Mouse (Mus musculus) forebrain, embryonic 13.5 days (tissue): ENCODE data around the gene Dscam. TPM values are rescaled to one million over a fixed set of nuclear protein-coding genes. Genes with fewer than 3 reads are reported as not detected.
A peak's percentile ranks its signal among the peaks of the same experiment; 100 is the strongest.

Experiments used
- ATAC-seq: fragments of 200-750 bp; cut with Nextera tagmentation; 2 replicates; pipeline ENCODE4 v1.8.0; 2017
- H3K27ac ChIP-seq: fragments of 300-500 bp; sonication (generic); 2 replicates; pipeline ENCODE4 v1.5.1; 2015; ENCODE audit warnings: inconsistent platforms, mild to moderate bottlenecking, moderate library complexity
- H3K27me3 ChIP-seq: fragments of 300-500 bp; sonication (generic); 2 replicates; pipeline ENCODE4 v1.6.1; 2015; ENCODE audit warnings: mild to moderate bottlenecking, inconsistent platforms
- H3K36me3 ChIP-seq: fragments of 300-500 bp; sonication (generic); 2 replicates; pipeline ENCODE4 v1.6.1; 2015; ENCODE audit warnings: mild to moderate bottlenecking, inconsistent platforms; ENCODE audit not compliant: poor library complexity, severe bottlenecking
- H3K4me1 ChIP-seq: fragments of 300-500 bp; sonication (generic); 2 replicates; pipeline ENCODE4 v1.6.1; 2015; ENCODE audit warnings: inconsistent platforms
- H3K4me2 ChIP-seq: fragments of 300-500 bp; sonication (generic); 2 replicates; pipeline ENCODE4 v1.6.1; 2015; ENCODE audit warnings: inconsistent platforms, mild to moderate bottlenecking, moderate library complexity
- H3K4me3 ChIP-seq: fragments of 300-500 bp; sonication (generic); 2 replicates; pipeline ENCODE4 v1.5.1; 2015; ENCODE audit warnings: mild to moderate bottlenecking, inconsistent platforms
- H3K9ac ChIP-seq: fragments of 300-500 bp; sonication (generic); 2 replicates; pipeline ENCODE4 v1.6.1; 2015; ENCODE audit warnings: mild to moderate bottlenecking, inconsistent platforms
- H3K9me3 ChIP-seq: fragments of 300-500 bp; sonication (generic); replicated peaks from 2 replicates; pipeline ENCODE4 v1.6.1; 2016; ENCODE audit warnings: inconsistent platforms
- WGBS: fragments of 180-500 bp; shearing (Covaris S2); methylation state at CpG from one replicate; pipeline ENCODE4 v1.1.7; 2015; 5-methylcytosine and 5-hydroxymethylcytosine counted together
- polyA plus RNA-seq: library from polyadenylated mRNA; unstranded; fragments of >200 nt; fragmentation: Nextera tagmentation; extraction: Ambion mirVana; gene quantifications from 2 replicates; pipeline ENCODE4 v1.2.1, GENCODE M21; 2015

The Dscam gene
- polyA plus RNA-seq, 1 experiment from 2014 or later, result 3.5 TPM

DNA sequence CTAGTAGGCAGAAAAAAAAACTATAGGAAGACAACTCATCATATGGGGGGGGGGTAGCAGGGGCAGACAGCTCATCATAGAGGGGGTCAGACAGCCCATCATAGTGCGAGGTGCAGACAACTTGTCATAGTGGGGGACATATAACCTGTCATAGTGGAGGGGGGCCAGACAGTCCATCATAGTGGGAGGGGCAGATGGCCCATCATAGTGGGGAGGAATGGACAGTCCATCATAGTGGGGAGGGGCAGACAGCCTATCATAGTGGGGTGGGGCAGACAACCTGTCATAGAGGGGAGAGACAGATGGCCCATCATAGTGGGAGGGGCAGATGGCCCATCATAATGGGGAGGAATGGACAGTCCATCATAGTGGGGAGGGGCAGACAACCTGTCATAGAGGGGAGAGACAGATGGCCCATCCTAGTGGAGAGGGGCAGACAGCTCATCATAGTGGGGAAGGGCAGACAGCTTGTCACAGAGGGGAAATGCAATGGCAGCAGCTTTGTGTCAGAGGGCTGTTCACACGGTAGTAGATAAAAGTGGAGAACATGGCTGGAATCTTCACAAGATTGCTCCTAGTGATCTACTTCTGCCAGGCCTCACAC, 447.4 kb downstream of the Dscam start:
- Histone ChIP-seq H3K27ac (no peak overlapping the region), H3K4me2 (no peak overlapping the region), H3K36me3 (no peaks in the 10 kb centered on the region), H3K4me1 (peaks cover 24% of the 10 kb centered on the region), H3K27me3 (peaks cover 8% of the 10 kb centered on the region; the same call in 1 of the 2 replicates), H3K4me3 (no peak overlapping the region), H3K9ac (no peak overlapping the region), H3K9me3 (no peaks in the 10 kb centered on the region)
- ATAC-seq, result 0 out of 2 replicates have a peak, but pooled peaks have one; percentile 13
- WGBS, result 87% methylated on average over 2 of the region's 2 CpGs

DNA sequence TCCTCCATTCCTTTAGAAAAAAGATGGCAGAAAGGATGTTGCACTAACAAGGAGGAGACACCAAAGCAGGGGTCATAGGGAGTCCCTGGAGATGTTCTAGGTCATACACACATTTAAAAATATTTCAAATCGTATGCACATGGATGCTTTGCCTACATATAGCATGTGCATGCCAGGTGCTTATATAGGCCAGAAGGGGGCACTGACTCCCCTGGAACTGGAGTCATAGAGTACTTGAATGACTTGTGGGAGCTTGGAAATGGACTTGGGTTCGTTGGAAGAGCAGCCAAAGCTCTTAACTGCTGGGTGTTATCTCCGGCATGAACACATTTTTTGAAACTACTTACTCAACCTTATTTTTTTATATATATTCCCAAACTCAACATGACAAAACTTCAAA, 448.4 kb downstream of the Dscam start:
- H3K27me3 ChIP-seq, result peaks cover 5% of the 10 kb centered on the region; the same call in 1 of the 2 replicates
- H3K27ac ChIP-seq, result no peak overlapping the region
- no peak overlapping the region for H3K4me3 ChIP-seq
- peaks cover 23% of the 10 kb centered on the region for H3K4me1 ChIP-seq
- no peaks in the 10 kb centered on the region for H3K36me3 ChIP-seq
- WGBS, result 72% methylated on average over 3 of the region's 3 CpGs
- no peak overlapping the region for H3K4me2 ChIP-seq
- no peaks in the 10 kb centered on the region for H3K9me3 ChIP-seq
- H3K9ac ChIP-seq, result no peak overlapping the region
- ATAC-seq, result no peak

- Histone ChIP-seq H3K4me2 (no peak overlapping the region), H3K9me3 (no peaks in the 10 kb centered on the region), H3K36me3 (no peaks in the 10 kb centered on the region), H3K4me3 (no peak overlapping the region), H3K4me1 (peaks cover 23% of the 10 kb centered on the region), H3K27me3 (no peaks in the 10 kb centered on the region; the same call in 1 of the 2 replicates), H3K9ac (no peak overlapping the region), H3K27ac (no peak overlapping the region)
- no peak for ATAC-seq
- 67% methylated on average over 9 of the region's 9 CpGs for WGBS
Measured at GRCm38 (mm10) chr16:96721241-96721640, 449.3 kb downstream of the Dscam start.

DNA sequence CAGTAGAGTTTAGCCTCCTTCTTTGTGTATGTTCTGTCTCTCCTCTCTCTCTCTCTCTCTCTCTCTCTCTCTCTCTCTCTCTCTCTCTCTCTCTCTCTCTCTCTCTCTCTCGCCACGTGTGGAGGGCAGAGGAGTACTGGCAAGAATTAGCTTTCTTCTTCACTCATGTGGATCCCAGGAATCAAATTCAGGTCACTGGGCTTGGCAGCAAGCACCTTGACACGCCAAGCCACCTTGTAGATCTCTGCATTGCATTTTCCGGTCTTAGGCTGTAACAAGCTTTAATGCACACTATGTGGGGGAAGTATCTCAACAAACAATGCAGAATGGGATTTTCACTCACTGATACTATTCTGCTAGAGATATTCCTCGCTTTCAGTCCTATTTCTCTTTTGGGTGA, 449.9 kb downstream of the Dscam start:
- H3K27me3 ChIP-seq, result no peaks in the 10 kb centered on the region; the same call in 1 of the 2 replicates
- H3K4me1 ChIP-seq, result peaks cover 21% of the 10 kb centered on the region
- no peak overlapping the region for H3K27ac ChIP-seq

GRCm38 (mm10) chr16:96718221-96718620, 452.3 kb downstream of the Dscam start:
- H3K9me3 ChIP-seq, result no peaks in the 10 kb centered on the region
- H3K4me1 ChIP-seq, result peaks cover 6% of the 10 kb centered on the region; the same call in 1 of the 2 replicates
- no peak overlapping the region for H3K4me3 ChIP-seq
- H3K36me3 ChIP-seq, result no peaks in the 10 kb centered on the region
- ATAC-seq, result no peak
- no peak overlapping the region for H3K4me2 ChIP-seq
- H3K27ac ChIP-seq, result no peak overlapping the region
- no peak overlapping the region for H3K9ac ChIP-seq
- 3% methylated on average over 2 of the region's 2 CpGs for WGBS
- no peaks in the 10 kb centered on the region; the same call in 1 of the 2 replicates for H3K27me3 ChIP-seq

More for the DNA sequence above, 449.9 kb downstream of the Dscam start:
- Histone ChIP-seq H3K4me3 (no peak overlapping the region), H3K9ac (no peak overlapping the region), H3K9me3 (no peaks in the 10 kb centered on the region), H3K4me2 (no peak overlapping the region), H3K36me3 (no peaks in the 10 kb centered on the region)
- WGBS, result 76% methylated on average over 5 of the region's 5 CpGs
- ATAC-seq, result no peak

DNA sequence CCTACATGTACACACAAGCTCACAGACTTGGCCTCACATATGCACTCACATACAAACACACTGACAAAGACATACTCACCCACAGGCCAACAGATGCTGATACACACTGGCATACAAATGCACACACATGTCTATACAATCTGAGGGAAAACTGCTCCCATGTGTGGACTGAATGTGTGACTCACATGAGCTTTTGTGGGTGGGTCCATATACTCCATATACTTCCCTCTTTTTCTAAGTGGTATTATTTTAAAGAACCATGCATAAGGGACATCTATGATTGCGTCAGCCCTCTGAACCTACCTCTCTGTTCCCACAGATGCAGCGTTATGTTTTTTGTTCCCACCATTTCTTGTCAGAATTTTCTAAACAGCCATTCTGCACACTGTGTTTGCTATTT, 453.9 kb downstream of the Dscam start:
- Histone ChIP-seq H3K9ac (no peak overlapping the region), H3K27me3 (no peaks in the 10 kb centered on the region; the same call in 1 of the 2 replicates), H3K27ac (no peak overlapping the region), H3K36me3 (no peaks in the 10 kb centered on the region), H3K4me1 (peaks cover 6% of the 10 kb centered on the region; the same call in 1 of the 2 replicates), H3K4me3 (no peak overlapping the region), H3K9me3 (no peaks in the 10 kb centered on the region), H3K4me2 (no peak overlapping the region)
- 93% methylated on average over 2 of the region's 2 CpGs for WGBS
- ATAC-seq, result no peak

DNA sequence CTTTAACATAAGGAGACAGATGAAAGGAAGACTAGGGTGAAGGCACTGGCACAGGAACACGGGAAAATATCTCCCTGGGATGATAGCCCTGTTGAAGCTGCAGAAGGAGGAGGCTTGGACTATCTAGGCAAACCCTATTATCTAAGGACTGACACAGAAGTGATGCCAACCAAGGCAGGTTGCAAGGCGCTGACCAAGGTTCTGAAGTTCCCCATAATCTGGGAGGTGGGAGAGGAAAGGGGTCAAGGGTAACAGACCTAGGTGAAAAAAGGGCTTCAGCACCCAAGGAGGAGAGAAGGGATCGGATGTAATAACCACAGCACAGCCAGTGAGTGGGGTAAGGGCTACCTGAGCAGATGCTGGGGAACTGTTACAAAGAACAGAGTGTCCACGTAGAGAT, 458.6 kb downstream of the Dscam start:
- Histone ChIP-seq H3K4me3 (no peak overlapping the region), H3K4me2 (no peak overlapping the region), H3K9ac (no peak overlapping the region), H3K9me3 (no peaks in the 10 kb centered on the region), H3K27ac (no peak overlapping the region), H3K4me1 (no peaks in the 10 kb centered on the region), H3K36me3 (no peaks in the 10 kb centered on the region), H3K27me3 (no peaks in the 10 kb centered on the region; the same call in 1 of the 2 replicates)
- no peak for ATAC-seq
- WGBS, result 49% methylated on average over 4 of the region's 4 CpGs

DNA sequence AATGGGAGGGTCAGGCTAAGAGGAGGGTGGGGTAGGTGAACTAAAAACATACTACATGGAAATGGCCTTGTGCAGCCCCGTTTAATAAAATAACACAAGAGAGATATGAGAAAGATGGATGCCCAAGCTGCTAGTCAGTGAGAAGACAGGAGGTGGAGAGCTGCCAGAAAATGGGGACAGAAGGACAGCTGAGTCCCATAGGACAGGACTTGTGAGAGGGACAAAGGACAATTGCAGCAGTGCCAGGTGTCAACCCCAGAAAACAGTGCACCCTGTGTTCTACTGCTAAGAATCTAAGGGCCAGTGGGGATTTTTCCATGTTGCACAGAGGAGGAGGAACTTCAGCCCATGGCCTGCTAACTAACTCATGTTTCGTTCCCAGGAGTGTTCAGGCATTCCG, 470.0 kb downstream of the Dscam start:
- Histone ChIP-seq H3K4me3 (no peak overlapping the region), H3K4me1 (peaks cover 11% of the 10 kb centered on the region), H3K4me2 (no peak overlapping the region), H3K36me3 (no peaks in the 10 kb centered on the region), H3K27me3 (no peaks in the 10 kb centered on the region), H3K9me3 (no peaks in the 10 kb centered on the region), H3K27ac (no peak overlapping the region), H3K9ac (no peak overlapping the region)
- no peak for ATAC-seq
- WGBS, result 85% methylated on average over 3 of the region's 3 CpGs

- Histone ChIP-seq H3K27me3 (no peaks in the 10 kb centered on the region), H3K9me3 (no peaks in the 10 kb centered on the region), H3K4me2 (no peak overlapping the region), H3K36me3 (no peaks in the 10 kb centered on the region), H3K4me1 (peaks cover 11% of the 10 kb centered on the region), H3K4me3 (no peak overlapping the region), H3K9ac (no peak overlapping the region), H3K27ac (0 out of 2 replicates have a peak overlapping the region, but pooled peaks have one; percentile 6)
- WGBS, result 56% methylated on average over 4 of the region's 4 CpGs
- 0 out of 2 replicates have a peak, but pooled peaks have one; percentile 36 for ATAC-seq
Measured at GRCm38 (mm10) chr16:96695882-96696281, 474.7 kb downstream of the Dscam start.

GRCm38 (mm10) chr16:96691576-96691975, 479.0 kb downstream of the Dscam start:
- no peak for ATAC-seq
- Histone ChIP-seq H3K4me3 (no peak overlapping the region), H3K27ac (no peak overlapping the region), H3K36me3 (no peaks in the 10 kb centered on the region), H3K9me3 (no peaks in the 10 kb centered on the region), H3K4me2 (no peak overlapping the region), H3K4me1 (peaks cover 9% of the 10 kb centered on the region), H3K27me3 (no peaks in the 10 kb centered on the region), H3K9ac (no peak overlapping the region)
- WGBS, result 89% methylated on average over 6 of the region's 6 CpGs

- Histone ChIP-seq H3K4me3 (no peak overlapping the region), H3K9ac (no peak overlapping the region), H3K4me2 (no peak overlapping the region), H3K36me3 (no peaks in the 10 kb centered on the region), H3K9me3 (no peaks in the 10 kb centered on the region), H3K27ac (no peak overlapping the region), H3K27me3 (no peaks in the 10 kb centered on the region), H3K4me1 (no peaks in the 10 kb centered on the region; the same call in 1 of the 2 replicates)
- no peak for ATAC-seq
- WGBS, result 0% methylated on average over 1 of the region's 2 CpGs
Measured at GRCm38 (mm10) chr16:96690052-96690451, 480.5 kb downstream of the Dscam start.

GRCm38 (mm10) chr16:96689419-96689818, 481.1 kb downstream of the Dscam start:
- Histone ChIP-seq H3K9ac (no peak overlapping the region), H3K9me3 (no peaks in the 10 kb centered on the region), H3K4me2 (no peak overlapping the region), H3K27ac (no peak overlapping the region), H3K36me3 (no peaks in the 10 kb centered on the region), H3K27me3 (no peaks in the 10 kb centered on the region), H3K4me3 (no peak overlapping the region), H3K4me1 (no peaks in the 10 kb centered on the region; the same call in 1 of the 2 replicates)
- ATAC-seq, result no peak
- 18% methylated on average over 1 of the region's 1 CpGs for WGBS

DNA sequence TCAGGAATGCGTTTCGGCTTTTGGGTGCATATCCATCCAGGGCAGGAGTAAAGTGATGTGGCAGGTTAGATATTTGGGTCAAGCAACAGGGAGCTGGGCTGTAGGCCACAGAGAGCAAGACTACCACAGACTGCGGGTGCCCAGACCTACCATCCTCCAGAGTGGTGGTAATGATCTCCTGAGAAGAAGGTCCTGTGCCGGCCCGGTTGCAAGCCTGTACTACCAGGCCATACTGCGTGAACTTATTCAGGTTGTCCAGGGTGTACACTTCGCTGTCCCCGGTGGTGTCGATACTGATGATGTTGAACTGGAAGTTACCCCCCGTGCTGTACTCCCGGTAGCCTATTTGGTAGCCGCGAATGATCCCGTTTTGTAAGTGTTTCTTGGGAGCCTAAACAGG, 485.5 kb downstream of the Dscam start:
- 89% methylated on average over 14 of the region's 14 CpGs for WGBS
- H3K9me3 ChIP-seq, result no peaks in the 10 kb centered on the region
- H3K4me3 ChIP-seq, result no peak overlapping the region
- peak; percentile 26; the same call in 1 of the 2 replicates for ATAC-seq
- H3K36me3 ChIP-seq, result no peaks in the 10 kb centered on the region
- H3K9ac ChIP-seq, result no peak overlapping the region
- H3K4me2 ChIP-seq, result no peak overlapping the region
- no peak overlapping the region for H3K27ac ChIP-seq
- no peaks in the 10 kb centered on the region; the same call in 1 of the 2 replicates for H3K4me1 ChIP-seq
- H3K27me3 ChIP-seq, result no peaks in the 10 kb centered on the region
